Mouse (Mus musculus) embryonic stem cell, embryonic (primary cell): Measurements from ENCODE around the gene Abcb6.

Experiments used
- CTCF ChIA-PET, 4 experiments: fragments of 300-600 bp in 2 of 4; fragments of 350-600 bp in 2 of 4; sonication (Branson Sonifier 250); formaldehyde crosslinking; loops; one replicate each; lab custom pipeline; 2022; ENCODE audit warnings: inconsistent platforms in 2 of 4; lab: Charles Lee
- POLR2A ChIA-PET, 4 experiments: fragments of 300-600 bp in 2 of 4; fragments of 350-600 bp in 2 of 4; sonication (Branson Sonifier 250); formaldehyde crosslinking; loops; one replicate each; lab custom pipeline; 2022; ENCODE audit warnings: antibody characterized with exemption in 4 of 4, inconsistent platforms in 1 of 4; lab: Charles Lee

The Abcb6 gene

DNA sequence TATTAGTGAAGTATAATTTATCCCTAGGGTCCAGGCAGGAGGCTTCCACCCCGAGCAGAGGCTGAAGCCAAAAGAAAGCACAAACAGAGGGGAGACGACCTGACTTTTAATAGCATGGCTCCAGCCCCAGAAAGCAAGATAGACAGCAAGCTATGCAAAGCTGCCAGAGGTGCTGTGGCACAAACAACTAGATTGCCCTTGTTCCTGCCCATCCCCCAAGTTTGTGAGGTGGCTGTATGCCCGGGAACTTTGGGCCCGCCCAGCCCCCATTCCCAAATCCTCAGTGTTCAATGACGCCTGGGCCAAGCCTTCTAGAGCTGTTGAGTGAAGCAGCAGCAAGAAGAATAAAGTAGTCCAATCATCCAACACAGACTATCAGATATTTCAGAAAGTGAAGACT is 34.7 kb upstream of the Abcb6 start:
- ChIA-PET CTCF (interaction anchor here in 2 of 4 experiments (0.9 to 1.3 kb wide), 2 partner anchors 11 to 39 kb away, joined by 3 to 4 read pairs; no protein-coding TSS in a partner anchor), POLR2A (interaction anchor here in 2 of 4 experiments (0.6 to 12.5 kb wide), 22 partner anchors 8 to 71 kb away, joined by 3 to 83 read pairs (median 4); partner anchors contain the start of genes A630095N17Rik (in 2 of the 2), Abcb6 (in 2 of the 2), Ankzf1 (in 1 of the 2) and Atg9a (in 1 of the 2))

DNA sequence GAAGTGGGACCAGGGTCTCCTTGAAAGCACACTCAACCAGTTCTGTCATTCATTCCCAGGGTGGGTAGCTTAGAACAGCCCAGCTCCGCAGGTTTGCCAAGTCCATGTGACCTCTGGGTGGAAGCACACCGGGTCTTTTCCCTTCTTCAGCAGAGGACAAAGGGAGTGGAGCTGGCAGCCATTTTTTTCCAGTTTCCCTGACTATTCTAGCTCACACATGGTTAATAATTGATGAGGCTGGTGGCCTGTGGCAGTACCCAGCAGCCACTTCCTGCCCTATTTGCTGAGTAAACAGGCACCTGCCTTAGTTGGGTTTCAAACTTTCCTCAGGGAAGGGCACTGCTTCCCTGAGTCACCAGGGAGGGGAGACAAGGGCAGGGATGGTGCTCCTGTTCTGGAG is 34.2 kb upstream of the Abcb6 start:
- POLR2A ChIA-PET: interaction anchor here in 2 of 4 experiments (0.8 to 12.5 kb wide), 25 partner anchors 8 to 103 kb away, joined by 3 to 83 read pairs (median 5); partner anchors contain the start of genes A630095N17Rik (in 2 of the 2), Abcb6 (in 2 of the 2), Ankzf1 (in 2 of the 2) and Atg9a (in 2 of the 2)
- CTCF ChIA-PET: interaction anchor here in 2 of 4 experiments (0.7 to 1.3 kb wide), 3 partner anchors 11 to 40 kb away, joined by 3 to 4 read pairs (median 3); no protein-coding TSS in a partner anchor

DNA sequence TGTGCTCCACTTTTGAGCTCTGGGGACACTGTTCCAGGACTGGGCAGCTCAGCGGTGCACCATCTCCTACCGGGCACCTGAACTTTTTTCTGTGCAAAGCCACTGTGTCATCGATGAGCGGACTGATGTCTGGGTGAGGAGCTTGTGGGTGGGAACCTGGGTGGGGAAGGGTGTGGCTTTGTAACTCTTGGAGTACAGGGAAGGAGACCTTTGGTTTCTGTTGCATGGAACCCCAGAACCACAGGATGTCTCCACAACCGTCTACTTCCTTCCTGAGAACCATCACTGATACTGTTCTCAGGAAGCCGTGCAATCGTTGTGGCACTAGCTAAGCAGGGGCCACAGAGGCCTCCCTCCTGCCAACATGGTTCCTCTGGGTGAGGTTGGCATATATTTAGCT is 32.9 kb upstream of the Abcb6 start:
- CTCF ChIA-PET: interaction anchor here in 1 of 4 experiments (0.9 kb wide), 1 partner anchor 15 kb away, joined by 3 read pairs; no protein-coding TSS in a partner anchor
- POLR2A ChIA-PET: interaction anchor here (0.5 to 12.5 kb wide), 17 partner anchors 9 to 104 kb away, joined by 3 to 83 read pairs (median 8); partner anchors contain the start of genes Ankzf1 (in 2 of the 4), Atg9a (in 2 of the 4), Abcb6 (in 1 of the 4) and Dnajb2 (in 1 of the 4)

DNA sequence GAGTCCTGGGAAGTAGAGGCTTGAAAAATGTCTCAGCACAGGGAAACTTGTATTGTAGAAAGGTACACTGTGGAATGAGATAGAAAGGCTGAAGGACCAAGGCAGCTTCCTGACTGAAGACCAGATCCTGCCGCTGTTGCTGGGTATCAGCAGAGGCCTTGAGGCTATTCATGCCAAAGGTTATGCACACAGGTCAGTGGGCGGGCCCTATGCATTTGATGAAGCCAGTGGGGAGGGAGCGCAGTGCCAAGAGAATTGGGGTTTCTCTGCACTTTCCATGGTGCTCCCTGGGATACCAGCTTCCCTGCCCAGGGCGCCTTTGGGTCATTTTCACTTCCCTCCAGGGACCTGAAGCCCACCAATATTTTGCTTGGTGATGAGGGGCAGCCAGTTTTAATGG is 32.4 kb upstream of the Abcb6 start:
- CTCF ChIA-PET: interaction anchor here in 1 of 4 experiments (0.9 kb wide), 1 partner anchor 15 kb away, joined by 3 read pairs; no protein-coding TSS in a partner anchor

DNA sequence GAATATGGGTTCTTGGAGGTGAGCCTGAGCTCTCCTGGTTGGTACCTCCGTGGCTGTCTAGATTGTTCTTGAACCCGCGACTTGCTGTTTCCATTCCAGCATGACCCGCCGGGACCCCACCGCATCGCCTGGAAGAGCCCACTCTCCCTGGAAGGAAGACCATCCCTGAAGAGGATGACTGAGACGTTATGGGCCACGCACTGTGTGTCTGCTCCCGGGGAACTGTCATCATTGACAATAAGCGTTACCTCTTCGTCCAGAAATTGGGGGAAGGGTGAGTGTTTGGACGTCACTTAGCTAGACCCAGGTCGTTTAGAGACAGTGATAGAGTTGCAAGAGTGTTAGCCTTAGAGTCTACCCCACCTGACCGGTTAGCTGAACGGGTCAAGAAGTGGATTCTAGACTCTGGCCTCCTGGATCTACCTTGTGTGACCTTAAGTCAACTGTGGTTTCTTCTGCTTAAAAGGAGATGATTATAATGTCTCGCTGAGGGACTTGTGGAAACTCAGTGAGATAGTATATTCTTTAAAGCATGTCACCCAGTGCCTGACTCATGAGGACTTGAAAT is 31.0 kb upstream of the Abcb6 start:
- CTCF ChIA-PET: no interaction called here

More for the DNA sequence above, 32.4 kb upstream of the Abcb6 start:
- POLR2A ChIA-PET: interaction anchor here in 3 of 4 experiments (0.9 to 12.5 kb wide), 9 partner anchors 9 to 105 kb away, joined by 3 to 83 read pairs (median 10); partner anchors contain the start of genes Dnajb2 (in 1 of the 3) and Dnpep (in 1 of the 3)

DNA sequence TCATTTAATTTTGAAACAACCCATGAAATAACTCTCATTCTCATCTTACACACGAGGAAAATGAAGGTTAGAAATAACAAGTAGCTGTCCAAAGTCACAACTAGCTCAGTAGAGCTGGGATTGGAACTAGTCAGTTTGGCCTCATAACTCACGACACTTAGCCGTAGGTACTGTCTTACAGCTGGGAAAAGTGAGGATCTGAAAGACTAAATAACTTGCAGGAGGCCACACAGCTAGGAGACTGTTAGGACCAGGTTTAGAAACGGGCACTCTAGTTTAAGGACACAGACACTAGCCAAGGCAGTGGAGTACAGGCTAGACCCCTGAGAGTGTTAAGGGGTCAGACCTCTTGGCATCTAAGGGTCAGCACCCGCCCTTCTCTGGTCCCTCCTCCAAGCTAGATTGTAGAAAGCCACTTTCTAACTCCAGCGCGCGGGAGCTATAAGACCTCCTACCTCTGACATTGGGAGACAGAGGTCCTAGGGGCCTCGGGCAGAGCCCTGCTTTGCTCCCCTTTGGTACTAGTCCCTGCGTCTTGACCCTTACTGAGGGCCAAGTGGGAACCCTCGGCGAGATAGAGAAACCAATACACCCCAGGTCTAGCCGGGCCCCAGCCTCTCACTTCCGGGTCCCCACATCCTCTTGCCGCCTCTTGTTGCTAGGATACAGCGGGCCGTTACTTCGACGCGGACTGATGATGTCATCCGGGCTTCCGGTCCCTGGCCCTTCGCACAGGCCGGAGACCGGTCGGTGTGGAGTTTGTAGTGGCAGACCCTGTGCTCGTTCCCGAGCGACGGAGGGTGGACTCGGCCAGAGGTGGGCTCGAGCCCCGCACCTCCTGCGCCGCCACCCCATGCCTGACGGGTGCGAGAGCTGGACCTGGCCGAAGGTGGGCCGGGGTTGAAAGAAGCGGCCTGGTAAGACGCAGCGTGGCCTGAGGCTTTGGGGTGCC is 30.2 kb upstream of the Abcb6 start, which contains the start of the genes Glb1l and Stk16:
TSS of gene Glb1l (minus strand) at position 678 of the 952 bp plus-strand sequence.
TSS of gene Stk16 (plus strand) at position 703 of the 952 bp plus-strand sequence.
- ChIA-PET CTCF (interaction anchor here in 3 of 4 experiments (0.6 to 1.1 kb wide), 6 partner anchors 19 to 426 kb away, joined by 3 to 7 read pairs (median 3); partner anchors contain the start of genes Abcb6 (in 1 of the 3), Ankzf1 (in 1 of the 3) and Atg9a (in 1 of the 3)), POLR2A (interaction anchor here in 3 of 4 experiments (0.6 to 12.5 kb wide), 31 partner anchors 8 to 107 kb away, joined by 3 to 84 read pairs (median 9); partner anchors contain the start of genes Ankzf1 (in 3 of the 3), Atg9a (in 3 of the 3), Tuba4a (in 3 of the 3) and Abcb6 (in 2 of the 3))

More for the DNA sequence above, 31.0 kb upstream of the Abcb6 start:
- POLR2A ChIA-PET: interaction anchor here in 3 of 4 experiments (0.8 to 12.5 kb wide), 21 partner anchors 8 to 105 kb away, joined by 3 to 84 read pairs (median 8); partner anchors contain the start of genes Tuba4a (in 3 of the 3), Ankzf1 (in 2 of the 3), Atg9a (in 2 of the 3) and Zfand2b (in 2 of the 3)

DNA sequence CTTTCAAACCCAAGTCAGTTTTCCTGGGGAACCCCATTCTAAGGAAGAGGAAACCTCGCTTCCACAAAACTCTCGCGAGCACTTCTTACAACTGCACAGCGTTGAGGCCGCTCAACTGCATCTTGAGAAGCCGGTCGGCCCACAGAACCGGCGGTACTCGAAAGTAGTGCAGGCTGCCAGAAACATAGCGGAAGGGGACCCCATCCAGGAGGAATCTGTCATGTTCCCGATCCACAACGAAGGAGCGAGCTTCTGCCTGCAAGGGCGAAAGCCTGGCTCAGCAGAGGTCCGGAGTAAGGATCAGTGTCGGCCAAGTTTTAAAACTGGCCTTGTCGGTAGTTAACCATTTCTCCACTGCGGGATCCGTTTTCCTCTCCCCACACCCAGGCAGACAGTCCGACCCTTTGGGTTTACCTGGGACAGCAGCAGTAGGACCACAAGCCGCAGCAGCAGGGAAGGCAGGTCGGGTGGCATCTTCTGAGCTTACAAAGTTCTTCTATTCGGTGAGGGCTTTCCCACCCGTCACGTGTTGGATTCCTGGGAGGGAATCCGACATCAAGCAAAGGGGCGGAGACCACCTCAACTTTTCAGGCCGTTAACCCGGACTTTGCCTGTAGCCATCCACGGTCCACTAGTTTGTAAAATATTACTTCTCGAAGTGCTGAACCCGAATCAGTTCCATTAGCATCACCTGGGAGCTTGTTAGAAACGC is 28.9 kb upstream of the Abcb6 start:
- CTCF ChIA-PET: interaction anchor here in 2 of 4 experiments (0.6 to 1.5 kb wide), 4 partner anchors 26 to 45 kb away, joined by 3 to 4 read pairs (median 3); no protein-coding TSS in a partner anchor
- POLR2A ChIA-PET: interaction anchor here in 3 of 4 experiments (0.5 to 12.5 kb wide), 39 partner anchors 8 to 414 kb away, joined by 3 to 84 read pairs (median 5); partner anchors contain the start of genes Ankzf1 (in 3 of the 3), Atg9a (in 3 of the 3), Tuba4a (in 3 of the 3) and Abcb6 (in 2 of the 3)

DNA sequence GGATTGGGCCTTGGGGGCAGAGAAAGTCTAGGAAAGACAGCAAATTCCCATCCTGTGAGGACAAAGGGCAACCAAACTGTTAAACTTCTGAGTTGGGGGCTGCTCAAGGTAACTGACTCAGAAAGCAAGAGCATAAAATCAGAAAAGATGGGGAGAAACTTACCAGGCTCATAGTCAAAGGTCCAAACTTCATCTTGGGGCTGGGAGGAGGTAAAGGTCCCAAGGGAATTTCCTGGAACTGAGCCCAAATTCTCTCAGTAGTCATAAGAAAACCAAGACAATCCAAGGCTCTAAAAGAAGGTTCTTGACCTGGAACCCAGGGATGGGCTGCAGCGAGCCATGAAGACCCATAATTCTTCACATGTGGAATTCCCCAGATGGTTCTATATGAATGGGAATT is 21.0 kb upstream of the Abcb6 start:
- CTCF ChIA-PET: no interaction called here
- POLR2A ChIA-PET: interaction anchor here in 2 of 4 experiments (0.6 to 1.2 kb wide), 2 partner anchors 10 to 775 kb away, joined by 3 read pairs; no protein-coding TSS in a partner anchor

DNA sequence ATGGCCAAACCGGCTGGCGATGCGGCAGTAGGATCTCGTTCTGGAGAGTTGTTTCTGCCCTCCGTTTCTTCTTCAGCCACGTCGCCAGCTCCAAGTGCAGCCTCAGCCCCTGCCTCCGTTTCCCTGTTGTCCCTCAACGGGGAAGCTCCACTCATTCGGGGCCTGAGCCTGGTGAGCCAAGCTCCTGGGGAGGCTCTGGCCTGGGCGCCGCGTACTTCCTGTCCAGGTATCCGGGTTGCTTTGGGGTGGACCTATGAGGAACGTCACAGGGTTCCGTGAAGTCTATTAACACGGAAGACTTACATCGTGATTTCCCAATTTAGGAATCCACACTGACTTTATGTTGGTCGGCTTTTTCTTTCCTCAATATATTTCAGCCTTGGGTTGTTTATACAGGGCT is 12.3 kb upstream of the Abcb6 start:
- CTCF ChIA-PET: interaction anchor here (0.6 to 1.5 kb wide), 9 partner anchors 10 to 125 kb away, joined by 3 to 19 read pairs (median 3); partner anchors contain the start of genes Glb1l (in 1 of the 4), Stk16 (in 1 of the 4) and Tuba4a (in 1 of the 4)
- POLR2A ChIA-PET: interaction anchor here in 3 of 4 experiments (0.6 to 4.1 kb wide), 45 partner anchors 10 to 295 kb away, joined by 3 to 58 read pairs (median 5); partner anchors contain the start of genes Abcb6 (in 3 of the 3), Glb1l (in 3 of the 3), Stk16 (in 3 of the 3) and Tuba4a (in 3 of the 3)

DNA sequence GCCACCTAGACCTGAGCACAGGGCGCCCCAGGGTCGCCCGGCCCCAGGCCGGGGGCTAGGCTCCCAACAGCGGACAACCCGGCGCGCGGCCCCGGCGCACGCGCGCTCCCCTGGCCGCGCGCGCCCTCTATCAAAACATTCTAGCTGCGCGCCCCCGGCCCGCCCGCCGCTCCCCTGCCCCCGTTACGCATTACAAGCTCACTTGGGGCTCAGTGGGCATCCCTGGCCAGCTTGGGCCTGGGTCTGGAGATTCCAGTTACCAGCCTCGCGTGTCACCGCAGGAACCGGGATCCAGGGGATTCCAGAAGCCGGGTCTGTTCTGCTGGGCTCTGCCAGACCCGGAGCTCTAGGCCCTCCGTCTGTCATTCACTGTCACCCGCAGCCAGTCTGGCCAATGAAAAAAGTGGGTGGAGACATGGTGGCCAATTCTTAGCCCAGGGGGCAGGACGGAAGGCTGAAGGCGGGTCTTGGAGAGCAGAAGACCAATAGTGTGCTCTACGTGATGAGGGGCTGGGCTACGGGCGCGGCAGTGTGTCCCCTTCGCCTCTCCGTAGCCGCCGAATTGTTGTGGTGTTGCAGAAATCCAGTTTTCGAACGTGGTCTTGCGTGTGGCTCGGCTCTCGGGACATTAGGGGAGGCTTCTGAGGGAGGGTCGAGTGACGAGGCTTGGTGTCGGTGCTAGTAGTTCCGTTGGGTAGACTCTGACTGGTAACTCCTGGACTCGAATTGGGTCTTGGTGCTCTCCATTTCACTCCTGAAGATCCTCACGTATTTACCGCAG is 11.6 kb upstream of the Abcb6 start, which contains the start of the genes Ankzf1 and Atg9a:
TSS of gene Ankzf1 (plus strand) at position 530 of the 781 bp plus-strand sequence.
TSS of gene Atg9a (minus strand) at position 575 of the 781 bp plus-strand sequence.
- ChIA-PET CTCF (interaction anchor here (0.5 to 2.1 kb wide), 19 partner anchors 9 to 405 kb away, joined by 3 to 19 read pairs (median 3); partner anchors contain the start of genes Abcb6 (in 1 of the 4), Cryba2 (in 1 of the 4), Glb1l (in 1 of the 4) and Stk16 (in 1 of the 4)), POLR2A (interaction anchor here in 3 of 4 experiments (0.6 to 4.1 kb wide), 53 partner anchors 9 to 296 kb away, joined by 3 to 58 read pairs (median 4); partner anchors contain the start of genes Abcb6 (in 3 of the 3), Glb1l (in 3 of the 3), Stk16 (in 3 of the 3) and Tuba4a (in 3 of the 3))

DNA sequence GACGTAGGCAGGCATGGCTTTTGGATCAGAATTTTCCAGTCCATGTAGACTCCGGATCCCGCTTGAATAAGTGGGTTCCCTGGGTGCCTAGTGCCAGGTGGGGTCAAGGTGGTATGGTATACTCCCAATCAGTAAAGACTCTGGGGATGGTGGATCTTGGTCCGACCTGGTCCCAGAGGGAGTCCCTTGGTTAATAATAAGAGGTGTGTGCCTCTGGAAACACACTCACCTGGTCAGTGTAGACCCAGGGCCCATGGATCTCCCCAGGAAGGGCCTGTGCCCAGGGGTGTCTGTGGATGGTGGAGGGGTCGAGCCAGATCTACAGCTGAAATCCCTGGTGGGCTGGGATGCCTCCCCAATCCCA is 11.0 kb upstream of the Abcb6 start:
- POLR2A ChIA-PET: interaction anchor here in 3 of 4 experiments (0.6 to 4.1 kb wide), 42 partner anchors 8 to 296 kb away, joined by 3 to 58 read pairs (median 6); partner anchors contain the start of genes Abcb6 (in 3 of the 3), Glb1l (in 3 of the 3), Stk16 (in 3 of the 3) and Tuba4a (in 3 of the 3)
- CTCF ChIA-PET: interaction anchor here in 3 of 4 experiments (0.5 to 2.1 kb wide), 14 partner anchors 9 to 405 kb away, joined by 3 to 9 read pairs (median 3); partner anchors contain the start of genes Abcb6 (in 1 of the 3), Glb1l (in 1 of the 3), Stk16 (in 1 of the 3) and Tuba4a (in 1 of the 3)

DNA sequence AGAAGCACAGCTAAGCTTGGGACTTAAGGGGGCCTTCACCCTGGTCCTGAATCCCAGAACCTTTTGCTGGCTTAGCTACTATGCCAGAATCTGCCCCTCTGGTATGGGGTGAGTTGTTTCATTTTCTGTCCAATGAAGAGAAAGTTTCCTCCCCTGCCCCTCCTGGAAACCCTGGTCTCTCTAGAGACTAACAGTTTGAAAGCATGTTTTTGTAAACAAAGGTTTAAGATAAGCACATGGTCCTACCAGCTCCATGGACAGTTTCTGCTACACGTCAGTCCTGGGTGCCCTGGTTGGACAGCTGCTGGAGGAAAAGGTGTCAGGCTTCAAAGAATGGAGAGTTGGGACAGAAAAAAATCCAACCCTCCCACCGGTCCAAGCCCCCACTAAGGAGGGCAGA is 10.4 kb upstream of the Abcb6 start:
- CTCF ChIA-PET: interaction anchor here in 1 of 4 experiments (2.1 kb wide), 1 partner anchor 63 kb away, joined by 6 read pairs; no protein-coding TSS in a partner anchor
- POLR2A ChIA-PET: interaction anchor here in 3 of 4 experiments (0.6 to 4.1 kb wide), 9 partner anchors 9 to 63 kb away, joined by 3 to 58 read pairs (median 3); partner anchors contain the start of genes Abcb6 (in 1 of the 3), Glb1l (in 1 of the 3), Stk16 (in 1 of the 3) and Tuba4a (in 1 of the 3)

DNA sequence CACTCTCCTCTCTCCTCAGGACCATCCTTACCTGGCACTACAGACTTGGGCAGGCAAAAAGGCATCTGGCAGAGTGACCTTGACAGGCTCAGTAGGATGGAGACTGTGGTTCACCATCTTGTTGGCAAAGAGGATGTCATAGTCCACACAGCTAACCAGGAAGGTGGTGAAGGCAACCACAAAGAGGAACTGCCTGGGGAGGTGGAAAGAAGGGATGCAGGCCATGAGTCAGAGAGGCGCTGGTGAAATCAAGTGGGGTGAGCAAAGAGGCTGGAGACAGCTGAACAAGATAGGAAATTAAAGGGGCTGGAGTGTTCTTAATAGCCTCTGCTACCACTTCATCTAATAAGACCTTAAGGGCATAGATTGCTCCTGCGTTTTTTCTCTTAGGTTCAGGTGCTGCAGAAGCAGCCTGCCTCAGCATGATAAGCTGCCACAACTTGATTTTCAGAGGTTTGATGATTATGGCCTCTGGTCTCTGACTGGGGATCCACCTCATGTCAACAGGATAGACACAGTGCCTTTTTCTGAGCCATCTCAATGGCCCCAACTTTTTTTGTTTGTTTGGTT is 7.8 kb upstream of the Abcb6 start:
- ChIA-PET POLR2A (no interaction called here), CTCF (no interaction called here)

DNA sequence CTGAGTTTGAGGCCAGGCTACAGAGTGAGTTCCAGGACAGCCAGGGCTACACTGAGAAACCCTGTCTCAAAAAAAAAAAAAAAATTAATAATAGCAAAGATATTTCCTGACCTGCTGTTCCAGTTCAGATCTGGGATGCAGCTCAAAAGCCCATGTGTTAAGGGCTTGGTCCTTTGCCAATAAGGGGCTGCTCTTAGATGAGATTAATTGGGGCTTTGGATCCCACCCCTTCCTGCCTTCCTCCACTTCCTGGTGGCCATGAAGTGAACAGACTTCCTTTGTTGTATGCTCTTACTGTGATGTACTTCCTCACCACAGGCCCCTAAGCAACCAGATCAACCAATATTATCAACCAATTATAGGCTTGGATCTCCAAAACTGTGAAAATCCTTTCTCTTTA is 6.9 kb upstream of the Abcb6 start:
- CTCF ChIA-PET: no interaction called here

More for the DNA sequence above, 6.9 kb upstream of the Abcb6 start:
- POLR2A ChIA-PET: interaction anchor here in 3 of 4 experiments (0.8 to 2.6 kb wide), 7 partner anchors 17 to 379 kb away, joined by 3 to 7 read pairs (median 4); partner anchors contain the start of genes Zfand2b (in 2 of the 3) and Tuba4a (in 1 of the 3)
